Mouse (Mus musculus): ENCODE data around the gene Prr12. TPM values are rescaled to one million over a fixed set of nuclear protein-coding genes. Genes with fewer than 3 reads are reported as not detected.

Gene Prr12
- total and polyA plus RNA-seq, 3 experiments = 2.0 to 91.6 (median 42.4) TPM

DNA sequence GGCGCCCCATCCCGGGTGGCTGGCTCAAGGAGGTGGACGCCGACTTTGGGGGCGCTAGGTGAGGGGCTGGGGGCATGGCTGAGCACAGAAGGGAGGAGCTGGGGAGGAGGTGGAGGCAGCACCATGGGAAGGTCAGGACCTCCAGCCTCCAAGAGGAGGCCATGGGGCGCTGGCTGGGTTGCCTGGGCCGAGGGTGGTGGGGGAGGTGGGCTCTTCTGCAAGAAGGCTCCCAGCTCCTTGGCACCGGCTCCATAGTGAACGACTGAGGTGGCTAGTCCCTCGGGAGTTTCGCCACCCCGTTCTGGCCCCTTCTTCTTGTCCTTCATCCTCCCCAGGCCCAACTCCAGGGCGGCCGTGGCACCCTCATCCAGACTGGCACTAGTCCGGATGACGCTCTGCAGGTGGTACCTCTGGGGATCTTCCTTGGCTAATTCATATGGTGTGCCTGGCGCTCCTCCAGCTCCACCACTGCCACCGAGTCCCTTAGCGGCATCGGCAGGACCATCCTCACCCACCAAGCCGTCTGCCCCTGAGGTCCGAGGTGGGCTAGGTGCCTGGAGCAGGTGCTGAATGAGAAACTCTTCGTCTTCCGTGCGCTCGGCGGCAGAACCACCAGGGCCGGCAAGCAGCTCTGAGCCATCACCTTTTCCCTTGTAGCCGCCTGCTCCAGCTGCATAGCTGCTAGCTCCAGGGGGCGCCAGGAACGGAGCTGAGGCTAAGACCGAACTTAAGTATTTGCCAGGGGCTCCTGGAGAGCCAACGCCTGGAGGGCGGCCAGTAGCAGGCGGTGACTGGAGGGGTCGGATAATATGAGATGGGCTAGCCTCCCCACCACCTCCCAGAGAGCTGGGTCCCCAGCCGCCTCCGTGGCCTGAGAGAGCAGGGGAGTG, 4.4 kb downstream of the Prr12 start:
- H3K27me3 ChIP-seq (ENCODE audit: insufficient read depth, low read length) = no peaks in the 10 kb centered on the region
- no peak for DNase-seq (ENCODE audit: low spot score)
- H3K9me3 ChIP-seq (replicated peaks) = no peaks in the 10 kb centered on the region
- H3K4me3 ChIP-seq (ENCODE audit: low read depth, low read length) = no peak overlapping the region
- TF ChIP-seq GATA2 (IDR thresholded peaks at IDR 0.05; ENCODE audit: borderline replicate concordance, low read depth, low read length) (no peak), POLR2AphosphoS5 (IDR thresholded peaks at IDR 0.05; ENCODE audit: insufficient replicate concordance, low read depth, low read length) (no peak), GATA1 (IDR thresholded peaks at IDR 0.05; ENCODE audit: borderline replicate concordance, low read length) (no peak), TAL1 (conservative IDR thresholded peaks at IDR 0.05; ENCODE audit: low read depth, low read length) (no peak), CTCF (IDR thresholded peaks at IDR 0.05; ENCODE audit: low read depth, low read length) (no peak)
- H3K36me3 ChIP-seq (replicated peaks) = peaks cover 84% of the 10 kb centered on the region
- no peak for ATAC-seq (ENCODE audit: extremely low read depth, insufficient number of reproducible peaks, low FRiP score, poor library complexity, severe bottlenecking)
- H3K4me1 ChIP-seq (ENCODE audit: insufficient read depth, low read depth, low read length) = peaks cover 48% of the 10 kb centered on the region

DNA sequence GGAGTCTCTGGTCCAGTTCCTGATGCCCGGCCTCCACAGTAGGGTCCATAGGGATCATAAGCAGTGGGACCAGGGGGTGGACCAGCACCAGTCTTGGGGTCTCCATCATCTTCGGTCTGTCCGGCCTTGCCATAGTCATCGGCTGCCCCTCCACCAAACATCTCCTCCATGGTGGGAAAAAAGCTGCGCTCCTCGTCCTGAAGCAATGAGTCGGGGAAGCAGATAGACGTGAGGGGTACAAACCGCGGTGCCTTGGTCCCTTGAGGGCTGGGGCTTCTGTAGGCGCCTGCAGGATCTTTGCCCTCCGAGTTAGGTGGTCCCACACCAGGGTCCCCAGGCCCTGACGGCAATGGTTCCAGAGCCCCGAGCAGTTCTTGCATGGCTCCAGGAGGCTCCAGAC, 5.2 kb downstream of the Prr12 start:
- H3K4me3 ChIP-seq (ENCODE audit: low read depth, low read length) = no peak overlapping the region
- peaks cover 53% of the 10 kb centered on the region for H3K4me1 ChIP-seq (ENCODE audit: insufficient read depth, low read depth, low read length)
- ATAC-seq (ENCODE audit: extremely low read depth, insufficient number of reproducible peaks, low FRiP score, poor library complexity, severe bottlenecking) = no peak
- no peaks in the 10 kb centered on the region for H3K9me3 ChIP-seq (replicated peaks)
- peaks cover 92% of the 10 kb centered on the region for H3K36me3 ChIP-seq (replicated peaks)
- no peak for TF ChIP-seq GATA1 (IDR thresholded peaks at IDR 0.05; ENCODE audit: borderline replicate concordance, low read length)
- no peak for TF ChIP-seq TAL1 (conservative IDR thresholded peaks at IDR 0.05; ENCODE audit: low read depth, low read length)
- TF ChIP-seq GATA2 (IDR thresholded peaks at IDR 0.05; ENCODE audit: borderline replicate concordance, low read depth, low read length) = no peak
- no peak for TF ChIP-seq CTCF (IDR thresholded peaks at IDR 0.05; ENCODE audit: low read depth, low read length)
- no peak for TF ChIP-seq POLR2AphosphoS5 (IDR thresholded peaks at IDR 0.05; ENCODE audit: insufficient replicate concordance, low read depth, low read length)
- H3K27me3 ChIP-seq (ENCODE audit: insufficient read depth, low read length) = no peaks in the 10 kb centered on the region
- DNase-seq (ENCODE audit: low spot score) = no peak

DNA sequence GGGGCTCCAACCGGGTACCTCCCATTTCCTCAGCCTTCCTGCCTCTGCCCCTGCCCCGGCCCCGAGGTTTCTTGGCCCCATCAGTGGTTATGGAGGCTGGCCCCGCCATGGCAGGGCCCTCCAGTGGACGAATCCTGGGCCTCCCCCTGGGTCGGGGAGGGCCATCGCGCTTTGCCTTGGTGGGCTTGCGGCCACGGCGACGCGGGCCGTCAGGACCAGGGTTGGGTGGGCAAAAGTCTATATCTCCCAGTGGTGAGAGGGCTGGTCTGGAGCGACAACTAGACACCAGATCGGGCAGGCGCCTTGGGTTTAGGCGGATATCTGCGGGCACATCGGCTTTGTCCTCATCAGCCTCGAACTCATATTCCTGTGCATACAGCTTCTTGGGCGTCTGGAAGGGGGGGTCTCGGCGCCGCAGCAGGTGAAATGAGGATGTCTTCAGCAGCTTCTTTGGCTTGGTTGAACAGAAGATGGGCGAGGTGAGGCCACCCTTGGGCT, 5.8 kb downstream of the Prr12 start:
- no peak for DNase-seq (ENCODE audit: low spot score)
- no peaks in the 10 kb centered on the region for H3K27me3 ChIP-seq (ENCODE audit: insufficient read depth, low read length)
- peaks cover 98% of the 10 kb centered on the region for H3K36me3 ChIP-seq (replicated peaks)
- peaks cover 48% of the 10 kb centered on the region for H3K4me1 ChIP-seq (ENCODE audit: insufficient read depth, low read depth, low read length)
- no peak for ATAC-seq (ENCODE audit: extremely low read depth, insufficient number of reproducible peaks, low FRiP score, poor library complexity, severe bottlenecking)
- H3K4me3 ChIP-seq (ENCODE audit: low read depth, low read length) = no peak overlapping the region
- H3K9me3 ChIP-seq (replicated peaks) = no peaks in the 10 kb centered on the region
- no peak for TF ChIP-seq CTCF (IDR thresholded peaks at IDR 0.05; ENCODE audit: low read depth, low read length)
- TF ChIP-seq GATA2 (IDR thresholded peaks at IDR 0.05; ENCODE audit: borderline replicate concordance, low read depth, low read length) = no peak
- TF ChIP-seq GATA1 (IDR thresholded peaks at IDR 0.05; ENCODE audit: borderline replicate concordance, low read length) = no peak
- TF ChIP-seq POLR2AphosphoS5 (IDR thresholded peaks at IDR 0.05; ENCODE audit: insufficient replicate concordance, low read depth, low read length) = no peak
- TF ChIP-seq TAL1 (conservative IDR thresholded peaks at IDR 0.05; ENCODE audit: low read depth, low read length) = no peak

DNA sequence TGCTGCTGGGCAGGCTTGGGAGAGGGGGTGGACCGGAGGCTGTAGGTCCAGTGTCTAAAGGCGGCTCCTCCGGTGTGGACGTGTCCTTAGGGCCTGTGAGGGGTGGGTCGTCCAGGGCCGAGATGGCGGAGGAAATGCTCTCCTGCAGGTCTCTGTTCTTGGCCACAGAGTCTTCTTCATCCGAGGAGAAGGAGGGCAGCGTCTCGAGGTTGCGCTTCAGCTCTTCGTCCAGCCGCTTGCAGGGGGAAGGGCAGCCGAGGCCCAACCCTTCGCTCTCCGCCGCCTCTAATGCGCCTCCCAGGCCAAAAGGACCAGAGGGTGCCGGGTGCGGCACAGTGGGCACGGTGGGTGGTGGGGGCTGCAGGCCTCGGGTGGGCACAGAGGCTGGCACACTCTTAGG, 6.9 kb downstream of the Prr12 start:
- Histone ChIP-seq H3K4me1 (ENCODE audit: insufficient read depth, low read depth, low read length) (peaks cover 37% of the 10 kb centered on the region), H3K27me3 (ENCODE audit: insufficient read depth, low read length) (no peaks in the 10 kb centered on the region), H3K9me3 (replicated peaks) (no peaks in the 10 kb centered on the region), H3K36me3 (replicated peaks) (peaks cover 99% of the 10 kb centered on the region), H3K4me3 (ENCODE audit: low read depth, low read length) (no peak overlapping the region)
- no peak for TF ChIP-seq GATA2 (IDR thresholded peaks at IDR 0.05; ENCODE audit: borderline replicate concordance, low read depth, low read length)
- no peak for TF ChIP-seq TAL1 (conservative IDR thresholded peaks at IDR 0.05; ENCODE audit: low read depth, low read length)
- no peak for TF ChIP-seq CTCF (IDR thresholded peaks at IDR 0.05; ENCODE audit: low read depth, low read length)
- no peak for TF ChIP-seq GATA1 (IDR thresholded peaks at IDR 0.05; ENCODE audit: borderline replicate concordance, low read length)
- no peak for TF ChIP-seq POLR2AphosphoS5 (IDR thresholded peaks at IDR 0.05; ENCODE audit: insufficient replicate concordance, low read depth, low read length)
- no peak for ATAC-seq (ENCODE audit: extremely low read depth, insufficient number of reproducible peaks, low FRiP score, poor library complexity, severe bottlenecking)
- no peak for DNase-seq (ENCODE audit: low spot score)

DNA sequence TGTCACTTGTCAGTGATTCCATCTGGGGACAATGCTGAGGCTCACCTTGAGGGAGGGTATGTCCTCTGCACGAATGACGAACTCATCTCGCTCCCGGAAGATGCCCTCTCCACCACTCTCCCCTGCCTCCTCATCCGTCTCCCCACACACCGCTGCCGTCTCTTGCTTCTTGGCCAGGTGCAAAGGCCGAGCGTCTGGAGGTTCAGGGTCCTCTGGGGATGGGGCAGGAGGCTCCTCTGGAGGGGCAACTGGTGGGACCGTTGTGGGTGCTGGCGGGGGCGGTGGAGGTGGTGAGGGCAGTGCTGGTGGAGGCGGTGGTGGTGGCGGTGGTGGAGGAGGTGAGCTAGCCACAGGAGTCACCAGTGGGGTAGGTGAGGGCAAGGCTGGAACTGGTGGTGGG, 9.4 kb downstream of the Prr12 start:
- H3K36me3 ChIP-seq (replicated peaks) = peaks cover 98% of the 10 kb centered on the region
- H3K9me3 ChIP-seq (replicated peaks) = no peaks in the 10 kb centered on the region
- peaks cover 29% of the 10 kb centered on the region for H3K4me1 ChIP-seq (ENCODE audit: insufficient read depth, low read depth, low read length)
- no peak for TF ChIP-seq POLR2AphosphoS5 (IDR thresholded peaks at IDR 0.05; ENCODE audit: insufficient replicate concordance, low read depth, low read length)
- TF ChIP-seq TAL1 (conservative IDR thresholded peaks at IDR 0.05; ENCODE audit: low read depth, low read length) = no peak
- TF ChIP-seq GATA1 (IDR thresholded peaks at IDR 0.05; ENCODE audit: borderline replicate concordance, low read length) = no peak
- TF ChIP-seq CTCF (IDR thresholded peaks at IDR 0.05; ENCODE audit: low read depth, low read length) = no peak
- no peak for TF ChIP-seq GATA2 (IDR thresholded peaks at IDR 0.05; ENCODE audit: borderline replicate concordance, low read depth, low read length)
- H3K27me3 ChIP-seq (ENCODE audit: insufficient read depth, low read length) = no peaks in the 10 kb centered on the region
- H3K4me3 ChIP-seq (ENCODE audit: low read depth, low read length) = no peak overlapping the region
- DNase-seq (ENCODE audit: low spot score) (no peak), ATAC-seq (ENCODE audit: extremely low read depth, insufficient number of reproducible peaks, low FRiP score, poor library complexity, severe bottlenecking) (no peak)

DNA sequence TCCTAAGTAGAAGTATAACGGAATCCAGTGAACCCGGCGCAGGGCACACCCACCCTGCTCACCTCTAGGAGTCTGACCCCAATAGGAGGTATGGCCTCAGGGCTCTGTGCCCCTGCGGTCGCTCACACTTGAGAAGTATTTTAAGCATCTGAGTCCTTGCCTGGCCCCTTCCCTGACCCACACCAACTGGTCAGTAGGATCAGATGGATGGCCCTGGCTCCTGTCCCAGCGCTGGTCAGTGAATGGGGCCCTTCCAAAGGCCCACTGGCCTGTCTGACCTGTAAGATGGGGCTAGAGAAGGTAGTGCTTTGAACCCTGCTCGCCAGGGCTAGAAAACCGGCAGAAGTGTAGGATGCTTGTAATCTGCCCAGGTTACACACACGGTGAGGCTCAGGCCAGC, 11.8 kb downstream of the Prr12 start:
- H3K9me3 ChIP-seq (replicated peaks) = no peaks in the 10 kb centered on the region
- peaks cover 15% of the 10 kb centered on the region for H3K4me1 ChIP-seq (ENCODE audit: insufficient read depth, low read depth, low read length)
- H3K4me3 ChIP-seq (ENCODE audit: low read depth, low read length) = no peak overlapping the region
- TF ChIP-seq GATA1 (IDR thresholded peaks at IDR 0.05; ENCODE audit: borderline replicate concordance, low read length) (no peak), TAL1 (conservative IDR thresholded peaks at IDR 0.05; ENCODE audit: low read depth, low read length) (no peak), POLR2AphosphoS5 (IDR thresholded peaks at IDR 0.05; ENCODE audit: insufficient replicate concordance, low read depth, low read length) (no peak), GATA2 (IDR thresholded peaks at IDR 0.05; ENCODE audit: borderline replicate concordance, low read depth, low read length) (no peak), CTCF (IDR thresholded peaks at IDR 0.05; ENCODE audit: low read depth, low read length) (no peak)
- DNase-seq (ENCODE audit: low spot score) = no peak
- no peaks in the 10 kb centered on the region for H3K27me3 ChIP-seq (ENCODE audit: insufficient read depth, low read length)
- no peak for ATAC-seq (ENCODE audit: extremely low read depth, insufficient number of reproducible peaks, low FRiP score, poor library complexity, severe bottlenecking)
- peaks cover 98% of the 10 kb centered on the region for H3K36me3 ChIP-seq (replicated peaks)
